Mouse (Mus musculus): ENCODE data around the gene Thap11.

DNA sequence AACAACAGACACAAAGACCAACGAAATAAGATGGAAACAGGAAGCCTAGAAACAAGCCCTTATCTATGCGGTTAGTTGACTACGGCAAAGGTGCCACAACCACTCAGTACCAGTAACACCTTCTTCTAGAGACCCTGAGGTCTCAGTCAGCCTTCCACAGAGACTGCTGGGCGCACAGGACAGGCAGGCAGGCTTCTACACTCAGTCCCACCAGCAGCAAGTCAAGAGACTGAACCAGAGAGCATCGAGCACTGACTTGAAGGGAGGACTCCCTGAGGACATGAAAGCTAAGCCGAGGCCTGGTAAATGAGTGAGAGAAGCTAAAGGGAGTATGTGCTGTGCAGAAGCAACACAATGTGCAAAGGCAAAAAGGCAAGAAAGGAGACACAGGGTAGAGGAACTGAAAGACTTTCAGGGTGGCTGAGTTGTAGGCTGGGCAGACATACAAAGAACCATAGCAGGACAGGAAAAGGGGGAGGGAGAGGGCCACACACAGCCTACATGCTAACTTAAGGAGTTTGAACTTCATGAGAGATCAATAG, 44.6 kb upstream of the Thap11 start:
- no peak for TF ChIP-seq CTCF (IDR thresholded peaks at IDR 0.05; ENCODE audit: low read depth)
- TF ChIP-seq EP300 (optimal IDR thresholded peaks at IDR 0.05): no peak
